Mouse (Mus musculus): ENCODE data around the gene Rbfox3.

Rbfox3 gene

DNA sequence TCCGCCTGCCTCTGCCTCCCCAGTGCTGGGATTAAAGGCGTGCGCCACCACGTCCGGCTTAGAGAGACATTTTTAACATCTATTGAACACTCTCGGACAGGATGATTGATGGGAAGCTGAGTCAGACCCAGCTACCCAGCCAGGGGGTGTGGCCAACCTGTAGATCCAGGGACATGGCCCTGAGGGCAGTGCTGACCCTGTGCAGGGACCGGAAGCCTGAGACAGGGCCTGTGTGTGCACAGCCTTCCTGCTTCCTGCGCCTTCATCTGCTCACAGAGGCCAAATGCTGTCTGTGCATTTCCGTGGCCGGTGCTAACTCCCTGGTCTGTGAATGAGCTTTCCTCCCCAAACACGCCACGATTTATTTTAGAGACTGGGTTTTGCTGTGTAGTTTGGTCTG is 431.6 kb downstream of the Rbfox3 start:
- peak; percentile 47 to 66 for DNase-seq (ENCODE audit: low spot score in 2 of 2)

DNA sequence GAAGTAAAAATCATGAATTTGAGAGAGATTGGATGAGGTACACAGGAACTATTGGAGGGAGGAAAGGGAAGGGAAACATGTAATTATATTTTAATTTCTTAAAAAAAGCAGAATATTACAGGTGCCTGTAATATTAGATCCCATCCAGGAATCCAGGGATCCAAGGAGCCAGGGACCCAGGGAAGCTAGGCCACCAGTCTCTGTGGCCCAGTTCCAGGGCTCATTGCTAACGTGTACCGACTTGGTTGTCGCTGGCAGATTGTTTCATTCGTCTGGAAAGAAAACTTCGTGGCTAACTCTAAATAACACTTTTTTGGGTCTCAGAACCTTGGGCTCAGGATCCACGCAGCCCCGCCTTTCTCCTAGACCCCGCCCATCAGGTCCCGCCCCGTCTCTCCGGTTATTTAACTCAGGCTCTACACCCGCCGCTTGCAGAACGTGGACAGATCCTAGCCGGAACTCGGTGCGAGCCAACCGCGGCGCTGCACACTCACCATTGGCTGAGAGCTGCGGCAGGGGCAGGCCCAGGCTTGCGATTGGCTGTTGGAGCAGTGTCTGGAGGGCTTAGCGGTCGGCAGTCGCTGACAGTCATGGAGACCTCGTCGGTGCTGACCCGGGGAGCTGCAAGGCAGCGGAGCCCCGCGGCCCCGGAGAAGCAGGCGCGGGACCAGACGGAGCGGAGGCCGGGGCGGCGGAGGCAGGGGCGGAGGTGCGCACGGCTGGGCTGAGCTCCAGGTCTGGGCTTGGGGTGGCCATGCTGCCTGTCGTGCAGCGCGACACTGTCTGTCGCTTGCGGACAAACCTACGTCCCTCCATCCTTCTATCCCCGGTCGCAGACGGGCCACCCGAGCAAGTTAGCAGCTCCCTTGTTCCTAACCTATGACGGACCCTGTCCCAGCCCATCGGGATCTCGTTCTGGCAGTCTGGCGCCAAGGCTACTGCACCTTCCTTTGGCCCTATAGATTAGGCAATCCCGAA is 434.7 kb downstream of the Rbfox3 start, which contains the start of gene Engase:
TSS of gene Engase (plus strand) at position 434 of the 978 bp plus-strand sequence.
- peak; percentile 94 to 98 for DNase-seq (ENCODE audit: low spot score in 2 of 2)

DNA sequence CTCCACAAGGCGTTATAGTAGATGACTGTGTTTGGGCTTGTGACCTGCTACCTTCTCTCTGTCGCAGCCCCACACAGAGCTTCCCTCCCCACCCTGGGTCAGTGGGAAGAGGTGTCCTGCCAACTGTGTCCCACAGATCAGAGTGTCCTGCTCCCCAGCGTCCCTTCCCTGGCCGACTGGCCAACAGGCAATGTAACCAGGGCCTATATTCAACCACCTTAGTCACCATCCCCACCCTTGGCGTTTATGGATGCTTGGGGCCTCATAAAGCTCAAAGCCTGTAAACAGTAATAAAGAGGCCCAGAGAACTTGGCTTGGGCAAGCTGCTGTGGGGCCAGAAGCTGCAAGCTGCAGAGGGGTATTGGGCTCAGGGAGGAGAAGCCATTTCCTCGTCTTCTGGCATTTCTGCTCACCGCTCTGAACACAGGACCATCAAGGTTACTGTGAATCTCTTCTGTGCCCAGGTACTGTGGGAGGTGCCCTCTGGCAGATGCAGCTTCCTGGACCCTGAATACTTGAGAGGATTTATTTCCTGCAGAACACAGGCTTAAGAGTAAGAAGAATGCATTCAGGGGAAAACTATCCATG is 435.8 kb downstream of the Rbfox3 start:
- no peak for DNase-seq (ENCODE audit: low spot score in 2 of 2)

DNA sequence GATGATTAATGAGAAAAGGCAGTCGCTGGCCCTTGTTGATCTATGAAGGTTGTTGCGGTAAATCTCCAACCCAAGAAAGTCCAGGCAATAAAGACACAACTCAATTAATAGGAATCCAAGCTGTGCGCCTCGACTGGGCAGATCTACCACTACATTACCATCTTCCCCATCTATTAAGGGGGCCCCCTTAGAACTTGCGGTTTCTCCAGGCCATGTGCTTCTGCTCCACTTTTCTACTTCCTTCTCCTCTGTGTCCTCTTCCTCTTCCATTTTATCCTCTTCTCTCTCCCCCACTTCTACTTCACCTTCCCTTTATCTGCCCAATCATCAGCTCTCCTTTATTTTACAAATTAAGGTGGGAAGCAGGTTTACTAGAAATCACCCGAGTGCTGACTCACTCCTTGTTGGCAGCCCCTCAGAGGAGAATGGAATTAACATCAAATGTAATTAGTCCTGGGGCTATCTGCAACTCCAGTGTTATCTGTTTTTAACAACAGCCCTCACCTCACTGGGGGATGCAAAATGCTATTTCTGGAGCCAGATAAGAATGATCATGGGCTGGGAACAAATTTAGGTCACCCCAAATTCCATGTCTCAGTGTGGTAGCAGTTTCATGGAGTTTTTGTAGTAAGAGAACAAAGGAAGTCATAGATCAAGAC is 437.4 kb downstream of the Rbfox3 start:
- DNase-seq (ENCODE audit: low spot score in 2 of 2), result no peak

DNA sequence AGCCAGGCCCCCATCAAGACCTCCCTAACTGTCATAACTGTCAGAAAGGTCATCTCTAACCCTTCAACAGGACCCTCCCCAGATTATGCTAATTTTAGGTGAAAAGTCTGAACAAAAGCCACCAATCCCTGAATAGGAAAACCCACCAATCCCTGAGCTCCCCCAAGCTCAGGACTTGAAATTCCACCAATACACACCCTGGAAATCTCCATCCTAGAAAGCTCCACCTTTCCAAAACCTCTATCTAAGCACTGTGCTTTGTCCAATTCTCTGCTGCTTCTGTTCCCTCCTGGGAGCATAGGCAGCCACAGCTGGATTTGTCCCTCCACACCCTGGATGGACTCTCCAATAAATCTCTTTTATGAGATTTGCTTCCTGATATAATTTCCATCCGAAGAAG is 438.2 kb downstream of the Rbfox3 start:
- no peak for DNase-seq (ENCODE audit: low spot score in 2 of 2)

DNA sequence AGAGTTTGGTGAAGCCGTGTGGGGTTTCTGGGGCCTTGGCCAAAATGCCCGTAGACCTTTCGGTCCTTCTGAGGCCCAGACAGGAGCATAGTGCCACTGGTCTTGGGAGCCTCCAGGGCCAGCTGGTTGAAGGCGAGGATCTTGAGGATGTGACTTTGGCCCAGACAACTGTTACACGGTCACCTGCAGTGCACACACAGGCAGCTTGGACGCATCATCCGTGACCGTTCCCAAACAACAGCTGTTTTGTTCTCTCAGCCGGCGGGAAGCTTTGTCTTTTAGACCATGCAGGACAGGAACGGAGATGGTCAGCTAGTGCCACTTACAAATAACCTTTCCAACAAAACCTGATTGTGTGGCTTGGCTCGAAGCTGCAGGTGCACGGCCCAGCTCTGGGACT is 439.7 kb downstream of the Rbfox3 start:
- DNase-seq (ENCODE audit: low spot score in 2 of 2), result no peak

DNA sequence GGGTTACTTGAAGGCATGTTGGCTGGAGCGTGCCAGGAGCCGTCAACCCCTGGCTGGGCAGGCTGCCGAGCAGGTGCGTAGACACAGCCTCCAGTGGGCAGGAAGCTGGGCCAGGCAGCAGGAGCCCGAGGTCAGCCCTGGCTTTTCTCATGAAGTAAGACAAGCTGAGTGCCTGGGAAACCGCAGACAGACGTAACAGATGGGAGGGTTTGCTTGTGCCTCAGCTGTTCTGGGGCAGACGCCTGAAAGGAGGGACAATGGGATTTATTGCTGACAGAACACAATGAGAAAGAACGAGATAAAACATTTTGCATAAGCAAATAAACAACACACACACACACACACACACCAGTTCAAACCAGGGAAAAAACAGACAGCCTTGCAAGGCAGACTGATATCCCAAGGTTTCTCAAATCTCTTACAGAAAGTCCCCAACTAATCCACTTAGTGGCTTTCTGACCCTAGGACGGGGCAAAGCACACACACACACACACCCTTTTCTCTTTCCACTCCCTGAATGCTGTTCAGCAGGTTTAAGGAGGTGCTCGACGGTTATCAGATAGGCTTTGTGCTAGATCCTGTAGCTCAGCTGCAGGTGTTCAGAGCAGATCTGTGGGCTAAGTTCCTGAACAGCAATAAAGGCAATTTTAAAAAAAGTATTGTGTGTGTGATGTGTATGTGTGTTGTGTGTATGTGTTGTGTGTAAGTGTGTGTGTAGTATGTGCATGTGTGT is 441.0 kb downstream of the Rbfox3 start:
- peak in 1 of 2 experiments; percentile 44 for DNase-seq (ENCODE audit: low spot score in 2 of 2)

DNA sequence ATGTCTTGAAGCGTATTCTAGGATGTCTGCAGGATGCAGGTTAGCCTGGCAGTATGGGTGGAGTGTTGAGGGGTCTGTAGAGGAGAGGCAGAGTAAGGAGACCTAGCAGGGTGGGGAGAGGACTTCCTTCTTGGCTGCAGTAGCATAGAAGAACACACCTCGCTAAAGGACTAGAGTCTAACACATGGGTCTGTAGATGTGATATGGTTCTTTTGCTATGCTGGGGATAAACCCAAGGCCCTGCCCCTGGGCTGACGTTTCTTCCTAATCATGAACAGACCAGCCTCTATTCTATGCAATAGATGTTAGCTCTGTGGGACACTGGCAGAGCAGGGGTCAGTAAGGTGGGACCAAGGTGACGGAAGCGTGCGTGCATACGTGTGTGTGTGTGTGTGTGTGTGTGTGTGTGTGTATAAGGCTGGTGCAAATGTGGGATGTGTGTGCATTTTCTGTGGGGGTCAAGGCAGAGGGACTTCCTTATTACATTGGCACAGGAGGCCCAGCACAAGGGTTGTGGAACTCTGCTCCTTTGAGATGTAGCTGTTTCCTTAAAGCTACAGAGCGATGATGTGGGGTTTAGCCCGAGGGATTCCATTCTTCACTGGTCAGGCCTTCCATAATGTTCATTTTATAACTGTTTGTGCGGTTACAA is 441.8 kb downstream of the Rbfox3 start:
- DNase-seq (ENCODE audit: low spot score in 2 of 2), result no peak

DNA sequence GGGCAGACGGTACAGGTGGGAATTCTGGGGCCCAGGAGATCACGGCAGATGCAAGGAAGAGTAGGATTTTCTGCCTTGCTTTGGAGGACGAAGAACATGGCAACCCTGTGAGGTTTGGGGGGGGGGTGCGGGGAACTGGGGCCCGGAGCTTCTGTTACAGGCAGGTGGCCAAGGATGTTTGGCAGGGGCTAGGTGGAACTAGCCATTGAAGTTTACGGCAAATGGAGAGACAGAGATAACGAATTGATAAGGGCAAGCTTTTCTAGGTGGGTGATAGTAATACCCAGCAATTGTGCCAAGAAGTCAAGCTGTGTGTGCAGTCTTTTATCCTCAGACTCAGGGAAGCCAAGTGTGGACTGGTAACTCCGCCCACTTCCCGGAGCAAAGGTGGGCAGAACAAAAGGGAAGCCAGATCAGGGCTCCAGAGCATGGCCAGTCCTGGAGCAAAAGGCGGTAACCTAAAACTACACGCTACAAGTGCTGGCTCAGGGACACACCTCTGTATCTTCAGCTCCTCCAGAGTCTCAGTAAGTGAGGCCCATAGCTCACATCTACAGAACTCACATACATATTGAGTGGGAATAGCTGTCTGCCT is 443.9 kb downstream of the Rbfox3 start:
- no peak for DNase-seq (ENCODE audit: low spot score in 2 of 2)

DNA sequence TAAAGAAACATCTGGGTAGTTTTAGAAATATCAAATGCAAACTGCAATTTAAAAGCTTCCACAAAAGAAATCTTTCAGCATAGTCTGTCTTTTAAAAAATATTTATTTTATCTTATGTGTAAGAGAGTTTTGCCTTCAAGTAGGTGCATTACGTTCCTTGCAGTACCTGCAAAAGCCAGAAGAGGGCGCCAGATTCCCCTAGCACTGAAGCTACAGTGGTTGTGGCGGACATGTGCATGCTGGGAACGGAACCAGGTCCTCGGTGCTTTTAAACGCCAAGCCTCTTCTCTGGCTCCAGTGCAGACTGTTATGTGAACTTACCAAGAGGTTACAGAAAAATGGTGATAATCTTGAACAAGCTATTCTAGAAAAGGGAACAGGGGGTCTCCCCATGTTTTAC is 451.1 kb downstream of the Rbfox3 start:
- DNase-seq (ENCODE audit: low spot score in 2 of 2), result no peak

DNA sequence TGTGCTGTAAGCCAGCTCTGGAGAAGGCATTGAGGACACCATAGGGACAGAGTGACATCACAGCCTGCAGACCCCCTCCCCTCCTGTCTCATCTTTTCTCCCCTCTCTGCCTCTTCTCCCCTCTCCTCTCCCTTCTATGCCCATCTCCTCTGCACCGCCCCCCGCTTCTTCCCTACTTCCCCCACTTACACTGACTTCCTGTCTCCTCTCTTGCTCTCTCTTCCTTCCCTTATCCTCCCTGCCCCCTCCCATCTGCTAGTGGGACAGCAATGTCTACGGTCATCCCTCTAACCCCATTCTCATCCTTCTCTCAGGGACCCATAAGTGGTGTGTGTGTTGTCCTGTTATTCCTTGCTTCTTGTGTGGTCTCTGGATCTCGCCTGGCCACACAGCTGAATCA is 451.9 kb downstream of the Rbfox3 start:
- no peak for DNase-seq (ENCODE audit: low spot score in 2 of 2)

DNA sequence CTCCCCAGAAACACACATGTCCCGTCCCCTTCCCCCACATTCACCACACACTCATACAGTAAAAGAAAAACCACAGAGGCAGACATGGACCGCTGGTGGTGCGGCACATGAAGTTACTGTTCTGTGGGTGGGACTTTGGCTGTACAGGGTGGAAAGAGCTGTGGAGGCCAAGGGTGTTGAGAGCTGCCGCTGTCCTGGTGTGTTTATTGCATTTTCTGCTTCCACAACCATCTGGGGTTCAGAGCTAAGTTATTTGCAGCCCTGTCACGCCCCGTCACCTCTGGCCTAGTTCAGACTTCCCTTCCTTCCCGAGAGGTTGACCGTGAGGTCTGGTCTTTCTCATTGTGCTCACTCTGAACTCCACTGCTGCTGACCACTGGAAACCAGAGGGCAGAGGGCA is 452.3 kb downstream of the Rbfox3 start:
- peak; percentile 47 to 74 for DNase-seq (ENCODE audit: low spot score in 2 of 2)

DNA sequence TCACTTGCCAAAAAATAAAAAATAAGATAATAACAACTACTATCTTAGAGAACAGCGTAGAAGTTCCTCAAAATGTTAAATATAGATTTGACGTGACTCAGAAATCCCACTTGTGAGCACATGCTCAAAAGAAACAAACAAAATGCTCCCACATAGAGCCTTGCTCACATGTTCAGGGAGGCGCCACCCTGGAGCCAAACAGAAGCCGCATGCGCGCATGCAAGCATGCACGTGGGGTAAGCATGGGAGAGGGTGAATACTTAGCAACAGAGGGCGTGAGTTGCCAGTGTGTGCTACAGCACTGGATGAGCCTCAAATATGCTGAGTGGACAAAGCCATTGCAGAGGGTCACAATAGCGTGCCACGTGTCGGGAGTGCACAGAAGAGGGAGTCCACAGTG is 454.5 kb downstream of the Rbfox3 start:
- DNase-seq (ENCODE audit: low spot score in 2 of 2), result peak in 1 of 2 experiments; percentile 70

DNA sequence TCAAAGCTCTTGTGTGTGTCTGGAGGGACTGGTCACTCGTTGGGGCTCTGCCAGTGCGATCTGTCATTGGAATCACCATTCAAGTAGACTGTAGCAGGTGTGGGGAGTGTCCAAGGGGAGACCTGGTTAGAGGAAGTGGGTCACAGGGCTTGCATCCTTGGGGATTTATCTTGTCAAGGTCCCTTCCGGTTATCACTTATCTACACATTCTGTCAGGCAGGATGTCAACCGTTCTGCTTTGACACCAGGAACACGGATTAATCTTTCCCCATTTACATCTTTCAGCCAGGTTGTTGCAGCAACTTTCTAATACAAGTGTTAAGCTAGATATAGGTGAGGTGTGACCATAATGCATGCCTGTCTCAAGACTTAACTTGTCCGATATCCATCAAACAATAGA is 455.6 kb downstream of the Rbfox3 start:
- DNase-seq (ENCODE audit: low spot score in 2 of 2), result no peak

DNA sequence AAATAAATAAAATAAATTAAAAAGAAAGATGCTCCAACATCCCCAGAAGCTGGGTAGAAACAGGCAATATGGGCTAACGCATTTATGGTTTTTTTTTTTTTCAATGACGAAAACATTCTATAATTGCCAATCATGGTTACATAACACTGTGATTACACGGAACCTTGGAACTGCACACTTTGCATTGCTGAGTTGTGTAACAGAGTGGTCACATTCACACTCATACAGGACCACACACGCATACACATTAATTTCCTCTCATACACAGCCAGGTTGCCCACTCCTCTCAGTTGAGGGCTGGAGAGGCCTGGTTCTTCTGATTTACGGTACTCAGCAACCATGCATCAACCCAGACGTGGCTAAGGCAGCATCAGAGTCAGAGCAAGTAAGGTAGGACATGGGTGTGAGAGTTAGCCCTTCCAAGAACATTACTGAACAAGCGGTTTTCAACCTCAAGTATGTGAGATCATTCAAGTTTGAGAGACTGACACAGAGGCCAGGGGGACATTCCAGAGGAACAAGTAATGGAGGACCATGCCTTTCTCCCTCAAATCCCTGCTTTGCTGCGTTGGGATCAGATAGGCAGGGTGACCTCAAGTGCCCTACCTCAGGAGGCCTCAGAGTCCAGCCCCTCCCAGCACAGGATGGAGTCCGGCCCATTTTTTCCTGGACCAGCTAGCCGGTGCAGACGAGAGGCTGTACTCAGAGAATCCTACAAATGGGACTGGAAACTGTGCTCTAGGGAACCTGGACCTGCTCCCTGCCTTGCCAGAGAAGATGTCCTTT is 457.3 kb downstream of the Rbfox3 start:
- DNase-seq (ENCODE audit: low spot score in 2 of 2), result peak in 1 of 2 experiments; percentile 43

DNA sequence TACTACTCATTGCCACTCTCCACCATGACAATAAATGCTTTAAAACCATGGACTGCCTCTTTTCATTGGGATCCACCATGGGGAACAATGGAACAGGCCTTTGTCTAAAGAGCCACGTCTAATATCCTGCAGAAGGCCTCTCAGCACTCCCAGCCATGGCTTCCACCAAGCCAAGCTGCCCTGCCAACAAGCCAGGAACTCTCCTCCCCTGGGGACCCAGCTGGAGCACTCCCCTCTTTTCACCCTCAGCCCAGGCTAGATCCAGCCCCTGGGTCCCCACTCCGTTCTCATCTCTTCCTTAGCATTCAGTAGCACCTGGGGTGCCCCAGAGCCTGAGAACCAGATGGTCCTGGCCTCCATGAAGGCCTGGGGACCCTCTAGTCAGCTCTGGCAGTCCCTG is 458.4 kb downstream of the Rbfox3 start:
- DNase-seq (ENCODE audit: low spot score in 2 of 2), result no peak

DNA sequence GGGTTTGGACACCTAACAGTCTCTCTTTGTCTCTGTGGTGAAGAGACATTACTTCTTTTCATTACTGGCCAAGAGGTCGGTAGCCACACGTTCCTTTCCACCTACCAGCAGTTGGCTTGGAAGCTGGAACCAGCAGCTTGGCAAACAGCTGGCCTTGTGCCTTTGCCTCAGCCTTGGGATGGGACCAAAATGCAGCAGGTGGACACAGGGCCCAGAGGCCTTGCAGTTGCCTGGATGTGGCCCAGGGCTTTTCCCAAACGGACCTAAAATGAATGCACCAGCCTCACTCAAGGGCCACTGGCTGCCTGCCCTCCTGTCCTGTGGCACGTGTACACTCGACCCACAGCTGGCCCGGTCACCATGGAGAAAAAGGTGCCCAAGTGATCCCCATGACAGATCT is 460.2 kb downstream of the Rbfox3 start:
- DNase-seq (ENCODE audit: low spot score in 2 of 2), result peak in 1 of 2 experiments; percentile 36

DNA sequence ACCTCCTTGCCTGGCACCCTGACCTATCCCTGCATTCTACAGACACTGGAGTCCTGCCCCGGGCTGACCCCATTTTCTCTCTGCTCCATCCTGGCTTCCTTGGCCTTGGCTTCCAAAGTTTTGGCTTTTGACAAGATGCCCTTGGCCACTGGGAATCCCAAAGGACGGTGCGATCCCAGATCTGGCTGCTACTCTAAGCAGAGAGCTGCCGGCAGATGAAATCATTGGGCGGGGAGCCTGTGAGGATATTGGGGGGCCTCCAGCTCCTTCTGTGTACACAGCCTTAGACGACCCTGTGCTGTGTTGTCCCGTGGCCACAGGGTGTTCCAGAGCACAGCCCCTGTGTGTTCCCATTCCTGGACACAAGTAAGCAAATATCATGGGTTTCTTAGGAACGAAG is 463.0 kb downstream of the Rbfox3 start:
- DNase-seq (ENCODE audit: low spot score in 2 of 2), result peak in 1 of 2 experiments; percentile 66

DNA sequence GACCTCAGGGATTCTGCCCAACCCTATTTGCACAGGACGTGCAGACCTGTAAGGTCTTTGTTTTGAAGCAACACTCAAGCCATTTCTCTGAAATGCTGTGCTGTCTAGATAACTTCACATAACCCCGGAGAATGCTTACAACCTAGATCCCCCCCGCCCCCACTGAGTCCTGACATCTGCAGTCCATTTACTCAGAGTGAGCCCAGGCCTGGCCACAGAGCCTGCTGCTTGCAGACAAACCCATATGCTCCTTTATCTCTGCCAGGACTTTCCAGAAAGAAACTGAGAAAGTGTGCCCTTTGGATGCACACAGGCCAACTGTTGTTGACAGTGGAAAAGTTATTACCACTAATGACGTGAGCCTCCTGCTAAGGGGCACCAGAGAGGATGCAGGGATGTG is 464.1 kb downstream of the Rbfox3 start:
- no peak for DNase-seq (ENCODE audit: low spot score in 2 of 2)

DNA sequence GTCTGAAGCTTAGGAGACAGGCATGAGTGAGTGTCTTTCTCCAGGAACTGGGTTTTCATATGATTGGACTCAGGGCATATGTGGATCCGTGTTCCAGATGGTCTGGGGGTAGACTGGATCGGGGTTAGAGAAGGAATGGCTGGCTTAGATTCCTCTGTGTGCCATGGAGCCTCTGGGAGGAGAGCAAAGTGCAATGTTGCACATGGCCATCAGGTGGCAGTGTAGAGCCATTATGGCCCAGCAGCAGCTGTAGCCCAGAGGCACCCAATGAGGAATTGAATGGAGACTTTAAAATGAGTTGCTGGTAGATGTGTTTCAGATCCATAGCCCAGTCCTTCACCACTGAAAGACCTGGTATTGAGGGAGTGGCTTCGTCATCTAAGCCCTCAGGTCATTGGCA is 465.6 kb downstream of the Rbfox3 start:
- peak; percentile 59 to 67 for DNase-seq (ENCODE audit: low spot score in 2 of 2)
